Mouse (Mus musculus): ENCODE measurements around the gene Tmprss7. TPM values are rescaled to one million over a fixed set of nuclear protein-coding genes. Genes with fewer than 3 reads are reported as not detected.

The Tmprss7 gene
- total RNA-seq, 2 experiments from 2014 or later, result not detected

DNA sequence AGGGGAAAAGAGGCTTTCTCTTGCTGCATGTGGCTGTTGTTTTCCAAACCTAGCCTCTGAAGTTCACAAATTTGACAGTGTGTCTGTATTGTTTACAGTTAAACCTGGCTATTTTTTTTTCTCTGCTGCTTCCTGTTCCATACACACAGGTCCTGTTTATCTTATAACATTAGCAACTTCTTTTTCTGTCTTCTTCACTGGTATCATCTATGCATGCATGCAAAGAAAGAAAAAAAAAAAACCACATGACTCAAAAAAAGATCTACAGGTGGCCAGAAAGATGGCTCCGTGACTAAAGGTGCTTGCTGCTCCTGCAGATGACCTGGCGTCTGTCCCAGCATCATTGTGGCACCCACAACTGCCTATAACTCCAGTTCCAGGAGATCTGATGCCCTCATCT lies 68.1 kb downstream of the Tmprss7 start:
- DNase-seq, result no peak

DNA sequence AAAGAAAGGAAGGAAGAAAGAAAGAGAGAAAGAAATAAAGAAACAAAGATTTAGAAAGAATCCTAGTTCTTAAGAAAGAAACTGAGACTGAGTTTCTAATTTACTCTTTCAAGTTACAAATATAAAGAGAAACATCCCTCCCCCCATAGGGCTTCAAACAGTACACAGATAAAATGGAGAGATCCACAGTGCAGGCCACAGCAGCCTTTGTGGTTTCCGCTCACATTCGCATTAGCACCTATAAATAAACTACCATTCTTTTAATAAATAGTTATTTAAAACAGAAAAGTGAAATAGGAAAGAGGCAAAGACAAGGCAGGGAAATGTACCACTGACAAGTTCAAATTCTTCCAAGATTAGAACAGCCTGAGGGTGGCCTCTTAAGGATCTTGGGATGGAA lies 68.7 kb downstream of the Tmprss7 start:
- no peak for DNase-seq

DNA sequence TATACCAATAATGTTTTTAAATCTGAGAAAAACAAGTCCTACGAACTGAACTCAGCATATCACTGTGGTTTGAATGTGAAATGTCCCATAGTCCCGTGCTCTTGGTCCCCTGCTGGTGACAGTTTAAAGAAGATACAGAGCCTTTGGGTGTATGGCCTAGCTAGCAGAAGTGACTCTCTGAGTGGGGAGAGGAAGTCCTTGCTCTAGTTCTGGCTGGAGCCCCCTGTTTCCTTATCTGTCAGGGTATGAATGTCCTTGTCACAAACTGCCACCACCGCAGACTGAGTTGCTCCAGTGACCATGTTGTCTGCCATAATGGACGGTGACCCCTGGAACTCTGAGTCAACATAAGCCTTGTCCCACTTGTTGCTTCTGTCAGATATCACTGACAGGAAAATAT lies 70.2 kb downstream of the Tmprss7 start:
- no peak for DNase-seq

DNA sequence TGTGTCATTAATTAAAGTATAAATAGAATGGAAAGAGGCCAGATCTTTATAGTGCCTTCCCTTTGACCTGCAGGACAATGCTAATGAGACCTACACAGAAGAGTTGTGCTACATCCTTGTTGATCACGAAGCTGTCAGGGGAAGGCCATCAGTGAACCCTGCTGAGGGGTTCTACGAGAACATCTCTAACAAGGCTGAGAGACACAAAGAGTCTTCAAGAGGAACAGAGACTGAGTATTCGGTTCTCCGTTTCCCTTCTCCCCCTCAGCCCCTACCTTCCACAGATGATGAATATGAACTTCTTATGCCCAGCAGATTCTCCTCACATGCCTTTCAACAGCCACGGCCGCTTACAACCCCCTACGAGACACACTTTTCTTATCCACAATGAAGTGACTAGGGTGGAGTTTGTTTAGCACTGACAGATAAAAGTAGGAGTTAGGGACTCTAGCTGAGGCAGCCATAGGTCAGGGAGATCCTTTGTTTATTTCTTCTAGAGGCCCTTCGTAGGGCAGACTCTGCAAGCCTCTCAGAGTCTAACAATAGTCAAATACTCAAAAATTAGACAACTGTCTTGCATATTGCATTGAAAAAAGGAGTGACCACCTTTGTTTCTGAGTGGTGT lies 73.6 kb downstream of the Tmprss7 start:
- DNase-seq, result no peak

DNA sequence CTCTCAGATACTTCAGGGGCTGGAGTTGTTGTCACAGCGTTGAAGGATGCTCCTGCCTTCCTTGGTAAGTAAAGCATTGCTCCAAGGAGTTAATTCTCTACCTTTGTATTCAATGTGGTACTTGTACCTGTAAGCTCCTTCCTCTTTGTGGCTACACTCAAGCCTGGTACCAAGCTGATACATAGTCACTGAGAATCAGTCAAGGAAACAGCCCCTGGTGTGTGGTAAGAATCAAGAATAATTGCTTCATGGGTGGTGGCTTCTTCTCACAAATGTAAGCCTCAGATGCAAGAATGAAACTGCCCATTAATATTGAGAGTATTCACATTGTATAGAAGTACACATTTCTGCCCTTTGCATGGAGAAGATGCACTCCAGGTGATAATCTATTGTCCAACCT lies 77.5 kb downstream of the Tmprss7 start:
- no peak for DNase-seq

DNA sequence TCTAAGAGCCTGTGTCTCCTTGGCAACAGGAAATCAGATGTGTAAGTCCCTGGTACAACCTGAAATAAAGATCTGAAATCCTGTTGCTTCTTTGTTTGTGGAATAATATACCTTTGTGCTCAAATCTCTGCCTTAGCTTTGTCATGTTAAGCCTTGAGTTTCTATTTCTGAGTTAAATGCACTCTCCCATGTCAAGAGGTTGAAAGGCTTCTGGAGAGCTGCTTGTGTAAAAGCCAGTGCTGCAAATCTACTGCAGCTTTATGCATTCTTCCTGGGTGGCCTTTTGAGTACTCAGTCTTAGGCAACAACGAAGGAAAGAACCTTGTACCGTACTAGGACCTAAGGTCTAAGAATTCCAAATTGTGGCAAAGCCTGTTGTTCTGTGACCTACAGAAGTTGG lies 80.2 kb downstream of the Tmprss7 start:
- DNase-seq, result no peak

DNA sequence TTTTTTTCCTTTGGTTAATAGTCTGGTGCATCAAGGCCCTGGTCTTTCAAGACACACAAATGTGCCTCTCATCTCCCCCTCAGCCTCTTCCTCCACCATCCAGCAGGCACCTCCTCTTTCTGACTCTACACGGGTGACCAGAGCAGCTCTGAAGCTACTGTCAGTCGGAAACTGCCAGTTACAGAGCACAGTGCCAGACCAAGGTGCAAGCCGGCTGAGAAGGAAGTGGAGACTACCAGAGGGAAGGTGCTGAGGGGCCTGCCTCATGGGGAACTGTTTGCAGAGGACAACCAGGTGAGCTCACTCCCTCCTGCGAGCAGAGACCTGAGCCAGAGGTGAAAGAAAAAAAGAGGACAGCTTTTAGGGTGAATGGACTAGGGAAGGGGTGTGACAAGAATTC lies 83.2 kb downstream of the Tmprss7 start, which contains the start of gene Gcsam:
Gcsam (plus strand) TSS at position 114 of the 400 bp plus-strand sequence.
- no peak for DNase-seq

DNA sequence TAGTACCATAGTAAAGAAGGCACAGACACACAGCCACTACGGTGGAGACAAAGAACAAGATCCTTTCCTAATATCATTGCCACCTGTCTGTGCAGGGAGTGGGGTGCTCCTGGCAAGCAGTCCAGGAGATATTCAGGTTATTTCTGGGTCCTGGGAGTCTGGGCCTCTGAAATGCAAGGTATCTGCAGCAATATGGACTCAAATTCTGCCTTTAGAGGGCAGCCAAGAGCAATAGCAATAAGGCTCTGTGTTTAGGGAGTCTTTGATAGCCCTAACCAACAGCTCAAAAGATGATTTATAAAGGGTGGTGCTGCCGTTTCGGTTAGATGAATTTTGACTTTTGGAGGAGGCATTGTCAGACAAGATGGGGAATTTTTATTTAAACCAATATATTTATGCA lies 84.2 kb downstream of the Tmprss7 start:
- peak; percentile 12 for DNase-seq

DNA sequence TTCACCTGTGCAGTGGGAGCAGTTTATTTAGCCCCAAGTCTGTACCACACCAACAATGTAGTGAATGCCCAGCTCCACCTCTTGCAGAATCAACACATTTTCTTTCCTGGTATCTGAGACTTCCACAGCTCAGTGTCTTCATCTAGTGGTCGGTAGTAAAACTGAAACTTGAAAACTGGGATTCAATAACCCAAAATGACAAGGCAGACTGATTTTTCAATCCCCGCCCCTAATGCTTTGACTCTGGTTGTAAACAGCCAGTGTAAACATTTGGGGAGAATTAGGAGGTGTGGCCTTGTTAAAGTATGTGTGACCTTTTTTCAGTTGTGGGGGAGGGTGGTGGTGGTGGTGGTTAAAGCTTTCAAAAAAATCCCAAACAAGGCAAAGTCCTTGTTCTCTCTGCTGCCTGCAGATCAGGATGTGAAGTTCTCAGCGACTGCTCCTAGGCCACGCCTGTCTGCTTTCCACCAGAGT lies 84.9 kb downstream of the Tmprss7 start:
- DNase-seq, result no peak

Other genes with a start within 250 kb of the Tmprss7 start
- gene Gm609, start 200.7 kb downstream of the Tmprss7 start, total RNA-seq (2021), result not detected
- gene Gm17783, start 161.6 kb downstream of the Tmprss7 start, total RNA-seq (2021), result not detected
- gene Slc9c1, start 158.3 kb downstream of the Tmprss7 start, total RNA-seq (2021), result not detected
- under 1 TPM in 1 of 2 experiments, not detected in 1; 0.19 TPM for gene Gcsam, start 83.3 kb downstream of the Tmprss7 start, total RNA-seq (2021)
- gene BC016579, start 39.6 kb downstream of the Tmprss7 start, total RNA-seq (2021), result not detected
- under 1 TPM; 0.43 to 0.57 TPM for gene Tagln3, start 30.9 kb upstream of the Tmprss7 start, total RNA-seq (2021)
- gene Abhd10, start 49.3 kb upstream of the Tmprss7 start, total RNA-seq (2021), result 10 to 100 TPM; 23.1 to 26.9 TPM